Mouse (Mus musculus): ENCODE results near the gene Adamts9.
A peak's percentile ranks its signal among the peaks of the same experiment; 100 is the strongest.

Adamts9 gene

DNA sequence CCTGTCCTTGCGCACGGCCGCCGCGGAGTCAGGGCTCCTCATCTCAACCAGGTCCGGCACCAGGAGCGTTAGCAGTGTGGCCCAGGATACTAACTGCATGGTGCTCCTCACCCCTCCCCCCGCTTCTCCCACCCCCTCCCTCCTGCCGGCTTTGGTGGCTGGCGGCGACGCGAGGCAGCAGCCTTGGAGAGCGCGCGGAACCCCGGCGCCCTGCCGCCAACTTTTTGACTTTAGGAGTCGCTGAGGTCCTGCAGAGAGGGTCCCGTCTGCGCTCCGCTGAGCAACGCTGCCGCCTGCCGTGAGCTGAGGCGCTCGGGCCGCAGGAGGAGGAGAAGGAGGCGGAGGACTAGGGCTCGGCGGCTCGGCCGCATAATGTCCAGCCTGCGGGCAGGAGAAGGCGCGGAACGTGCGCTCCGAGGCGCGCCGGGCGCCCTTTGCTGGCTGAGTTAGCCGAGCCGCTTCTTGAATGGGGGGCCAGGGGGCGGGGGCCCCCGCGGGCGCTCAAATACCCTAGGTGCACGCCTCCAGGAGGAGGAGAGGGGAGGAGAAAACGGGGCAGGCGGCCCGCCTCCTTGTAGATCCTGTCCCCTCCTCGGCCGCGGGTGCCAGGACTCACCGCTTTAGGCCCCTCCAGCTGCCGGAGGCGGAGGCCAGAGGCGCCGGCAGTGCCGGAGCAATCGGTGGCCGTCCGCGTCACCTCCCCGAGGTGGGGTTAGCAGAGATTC is at the start of gene Adamts9:
Gene Adamts9 (minus strand): TSS at position 436 of the 725 bp plus-strand sequence.
- DNase-seq (ENCODE audit: low spot score) = peak; percentile 89

DNA sequence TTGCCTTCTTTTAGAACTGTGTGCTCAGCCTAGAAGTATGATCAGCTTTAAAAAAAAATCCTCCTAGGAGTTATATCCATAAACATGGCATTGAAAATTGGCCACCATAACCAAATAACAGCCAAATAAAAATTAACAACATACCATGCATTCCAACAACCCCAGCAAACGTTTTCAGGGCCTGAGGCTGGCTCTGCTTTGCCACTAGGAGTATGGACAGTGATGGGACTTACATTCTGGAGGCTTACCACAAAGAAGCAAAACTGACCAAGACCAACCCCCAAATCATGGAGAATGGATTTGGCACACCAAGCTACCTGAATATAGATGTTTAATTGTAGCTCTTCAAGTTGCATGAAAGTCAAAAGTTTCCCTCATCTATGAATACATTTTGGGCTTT is 48.3 kb upstream of the Adamts9 start:
- DNase-seq (ENCODE audit: low spot score) = no peak

DNA sequence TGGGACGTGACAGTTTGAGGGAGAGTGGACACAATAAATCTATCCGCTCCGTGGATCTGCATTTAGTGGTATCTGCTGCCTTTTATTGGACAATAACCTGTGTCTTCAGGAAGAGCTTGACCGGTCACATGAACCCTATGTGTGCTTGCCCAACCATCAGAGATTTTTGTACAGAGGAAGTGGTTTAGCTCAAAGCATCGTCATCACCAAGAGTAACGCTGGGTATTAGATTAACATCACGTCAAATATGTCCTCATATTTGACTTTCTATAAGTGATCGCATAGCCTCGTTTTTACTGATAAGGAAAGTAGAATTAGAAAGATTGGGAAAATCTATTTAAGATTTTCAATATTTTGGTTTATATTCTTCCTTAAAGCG is 45.3 kb upstream of the Adamts9 start:
- DNase-seq (ENCODE audit: low spot score) = no peak

DNA sequence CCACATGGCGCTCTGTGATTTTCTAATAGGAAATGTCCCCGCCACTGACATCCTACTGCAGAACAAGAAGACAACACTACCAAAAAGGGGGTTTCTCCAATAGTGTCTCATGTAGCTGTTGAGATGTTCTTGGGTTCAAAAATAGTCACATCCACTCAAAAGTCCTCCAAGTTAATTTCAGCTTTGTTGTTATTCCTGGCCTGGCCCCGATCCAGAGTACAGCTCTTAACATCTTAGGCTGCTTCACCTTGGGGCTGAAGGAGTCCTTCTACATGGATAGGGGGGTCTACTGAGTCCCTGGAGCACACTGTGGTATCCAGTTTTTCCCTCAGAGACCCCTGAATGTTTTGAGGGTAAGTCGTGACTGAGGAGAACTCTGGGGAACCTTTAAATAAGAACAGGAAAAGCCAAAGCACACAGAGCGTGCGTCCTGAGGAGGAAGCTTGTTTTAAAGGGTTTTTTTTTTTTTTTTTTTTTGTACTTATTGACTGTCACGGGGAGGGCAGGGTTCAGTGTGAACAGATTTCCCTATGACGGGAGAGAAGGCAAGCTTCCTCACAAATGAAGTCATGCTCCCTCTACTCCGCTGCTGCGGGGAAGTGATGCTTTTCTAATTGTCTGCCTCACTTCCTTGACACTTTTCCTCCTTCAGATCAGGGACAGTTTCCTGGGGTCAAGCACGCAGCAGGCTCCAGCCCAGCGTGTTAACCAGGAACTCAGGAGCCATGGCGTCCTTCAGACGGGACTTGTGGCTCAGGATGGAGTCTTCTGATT is 44.7 kb upstream of the Adamts9 start:
- DNase-seq (ENCODE audit: low spot score) = peak; percentile 39

DNA sequence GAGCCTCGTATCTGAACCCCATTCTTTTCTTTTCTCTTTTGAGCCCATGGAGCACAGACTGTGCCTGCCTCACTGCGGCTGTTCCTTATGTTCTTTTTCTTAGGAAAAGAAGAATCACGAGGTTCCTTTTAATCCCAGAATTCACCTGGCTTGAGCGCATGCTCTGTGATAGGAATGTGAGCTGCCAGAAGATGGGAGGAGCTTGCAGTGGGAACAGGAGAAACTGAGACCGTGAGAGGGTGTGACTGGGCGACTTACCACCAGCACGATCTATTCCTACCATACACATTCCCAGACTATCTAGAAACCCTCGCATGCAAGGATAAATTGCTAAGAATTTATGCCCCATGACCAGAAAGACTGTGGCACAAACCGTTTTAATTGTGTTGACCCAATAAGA is 44.1 kb upstream of the Adamts9 start:
- peak; percentile 19 for DNase-seq (ENCODE audit: low spot score)

DNA sequence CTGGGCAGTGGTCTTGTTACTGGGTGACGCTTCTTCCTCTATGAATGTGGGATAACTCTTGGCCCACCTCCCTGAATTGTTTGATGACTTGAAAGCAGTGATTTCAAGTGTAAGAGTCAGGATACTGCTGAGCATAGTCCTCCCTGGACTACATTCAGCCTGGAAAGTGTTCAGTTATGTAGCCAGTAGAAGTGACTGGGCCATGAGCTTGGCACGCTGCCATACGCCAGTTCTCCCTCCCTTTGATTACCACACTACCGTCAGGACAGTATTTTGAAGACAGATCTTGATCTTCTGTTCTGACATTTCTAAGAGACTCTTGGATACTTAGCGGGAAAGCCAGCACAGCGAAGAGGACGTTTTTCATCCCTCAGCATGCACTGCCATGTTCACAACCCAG is 40.1 kb upstream of the Adamts9 start:
- DNase-seq (ENCODE audit: low spot score) = peak; percentile 46

DNA sequence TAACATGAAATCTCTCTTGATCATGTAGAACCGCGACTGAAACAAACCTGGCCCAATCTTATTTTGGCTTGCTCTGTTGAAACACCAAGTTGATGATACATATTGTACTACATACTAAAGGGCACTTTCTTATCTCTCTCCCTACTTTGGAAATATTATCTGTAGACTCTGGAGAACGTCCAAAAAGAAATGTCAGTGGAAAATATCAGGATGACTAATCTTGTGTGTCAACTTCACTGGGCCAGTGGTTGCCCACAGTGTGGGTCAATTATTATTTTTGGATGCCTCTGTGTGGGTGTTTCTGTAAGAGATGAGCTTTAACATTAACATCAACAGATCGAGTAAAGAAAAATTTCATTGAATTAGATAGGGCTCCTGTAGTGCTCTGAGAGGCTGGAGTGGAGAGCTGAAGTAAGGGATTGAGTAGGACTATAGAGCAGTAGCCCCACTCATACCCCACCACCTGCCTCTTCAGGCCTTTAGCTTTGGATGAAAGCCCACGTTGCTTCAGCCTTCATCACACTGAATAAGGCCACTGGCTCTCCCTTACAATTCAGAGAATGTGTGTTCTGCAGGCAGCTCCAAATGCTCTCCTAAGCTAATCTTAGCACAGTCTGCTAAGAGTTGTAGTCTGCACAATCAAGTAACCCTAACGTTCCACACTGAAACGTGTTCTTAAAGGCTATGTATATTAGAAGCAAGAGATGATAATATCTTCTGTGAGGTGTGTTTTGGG is 38.3 kb upstream of the Adamts9 start:
- DNase-seq (ENCODE audit: low spot score) = no peak

DNA sequence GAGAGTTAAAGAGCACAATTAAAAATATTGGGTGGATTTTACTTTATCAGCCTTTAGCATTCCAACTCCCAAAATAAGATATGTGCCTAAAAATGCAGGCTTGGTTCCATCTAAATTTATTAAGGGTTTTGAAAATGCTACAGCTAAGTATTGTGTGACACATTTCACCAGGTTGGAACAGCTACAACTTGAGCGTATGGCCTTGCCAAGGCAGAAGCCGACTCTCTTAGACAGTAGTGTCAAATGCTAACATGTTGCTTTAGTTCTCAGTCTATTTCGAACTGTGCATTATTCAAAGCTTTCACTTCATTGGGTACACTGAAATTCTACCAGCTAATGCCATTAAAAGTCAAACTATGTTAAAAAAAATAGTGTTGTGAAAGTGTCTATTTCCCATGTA is 30.0 kb upstream of the Adamts9 start:
- DNase-seq (ENCODE audit: low spot score) = no peak

DNA sequence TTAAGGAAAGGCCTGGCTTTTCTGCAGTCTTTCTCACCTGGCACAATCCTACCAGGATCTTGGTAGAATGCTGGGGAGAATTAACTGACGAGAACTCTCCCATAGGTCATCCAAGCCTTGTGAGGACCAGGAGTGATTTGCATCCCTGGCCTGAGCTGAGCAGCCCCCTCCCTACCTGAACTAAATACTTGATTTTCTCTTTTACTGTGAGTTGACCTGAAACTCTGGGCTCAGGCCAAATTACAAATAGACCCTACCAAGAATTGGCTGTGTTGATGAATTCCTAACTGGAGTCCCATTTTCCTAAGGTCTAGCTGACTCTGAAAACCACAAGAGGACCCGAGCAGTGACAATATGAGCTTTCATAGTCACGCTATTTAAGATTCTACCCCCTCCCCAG is 25.4 kb upstream of the Adamts9 start:
- DNase-seq (ENCODE audit: low spot score) = no peak

DNA sequence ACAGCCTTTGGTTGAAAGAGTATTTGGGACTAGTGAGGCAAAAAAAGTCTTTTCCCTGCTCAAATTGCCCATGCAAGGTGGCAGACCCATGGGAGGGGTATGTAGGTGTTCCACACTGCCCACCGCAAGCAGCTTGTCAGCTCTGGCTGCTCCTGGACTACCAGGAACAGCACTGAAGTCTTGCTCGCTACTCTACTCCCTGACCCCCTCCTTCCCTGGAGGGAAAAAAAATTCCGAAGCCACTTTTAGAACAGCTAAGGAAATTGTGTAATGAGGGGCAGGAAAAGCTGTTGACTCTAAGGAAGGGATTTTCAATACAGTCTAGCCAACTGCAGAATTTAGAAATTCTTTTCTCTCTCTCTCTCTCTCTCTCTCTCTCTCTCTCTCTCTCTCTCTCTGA is 24.9 kb upstream of the Adamts9 start:
- DNase-seq (ENCODE audit: low spot score) = peak; percentile 66

DNA sequence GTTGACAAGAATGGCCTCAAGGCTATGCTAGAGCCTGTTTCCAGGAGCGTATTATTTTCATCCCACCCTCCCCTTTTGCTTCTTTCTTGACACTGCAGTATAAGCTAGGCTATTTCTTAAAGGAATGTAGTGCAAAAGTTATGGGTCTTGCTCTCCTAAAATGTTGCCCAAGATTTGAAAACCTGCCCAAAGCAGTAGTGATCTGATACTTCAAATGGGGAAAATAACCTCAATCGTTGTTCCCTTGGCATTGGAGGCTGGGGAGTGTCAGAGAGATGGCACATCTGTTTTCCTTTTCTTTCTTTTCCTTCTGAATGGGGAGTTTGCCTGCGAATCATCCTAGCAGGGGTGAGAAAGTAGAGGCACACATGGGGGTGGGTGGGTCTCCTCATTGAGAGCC is 19.7 kb upstream of the Adamts9 start:
- DNase-seq (ENCODE audit: low spot score) = peak; percentile 17

DNA sequence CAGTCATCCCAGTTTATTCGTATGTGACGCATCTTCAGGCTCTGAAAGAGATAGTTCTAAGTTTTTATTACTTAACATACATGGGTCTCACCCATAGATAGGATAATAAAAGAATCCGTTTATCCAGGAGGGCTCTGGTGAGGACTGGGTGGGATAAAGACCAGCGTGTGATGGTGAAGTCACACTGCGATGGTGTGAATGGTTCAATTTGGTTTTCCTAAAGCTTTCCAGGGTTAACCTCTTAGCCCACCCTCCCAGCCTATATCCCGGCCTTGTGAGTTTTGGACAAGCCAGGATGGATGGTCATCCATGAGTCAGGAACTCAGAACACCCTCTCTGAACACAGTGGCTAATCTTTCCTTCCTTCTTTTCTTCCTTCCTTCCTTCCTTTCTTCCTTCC is 17.7 kb upstream of the Adamts9 start:
- no peak for DNase-seq (ENCODE audit: low spot score)

DNA sequence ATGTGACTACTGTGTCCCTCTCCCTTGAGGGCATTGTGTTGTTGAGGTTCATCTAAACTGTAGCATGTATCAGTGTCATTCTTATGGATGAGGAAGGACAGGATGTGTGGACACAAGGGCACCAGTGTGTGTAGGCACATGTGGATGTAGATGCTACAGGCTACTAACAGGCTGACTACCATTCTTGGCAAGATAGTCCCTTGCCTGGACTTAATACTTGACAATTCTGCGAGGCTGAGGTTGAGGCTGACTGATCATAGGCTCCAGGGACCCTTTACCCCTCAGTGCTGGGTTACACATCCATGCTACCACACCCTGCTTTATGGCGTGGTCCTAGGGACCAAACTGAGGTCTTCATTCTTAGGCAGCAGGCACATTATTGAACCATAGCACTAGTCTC is 16.1 kb upstream of the Adamts9 start:
- DNase-seq (ENCODE audit: low spot score) = no peak

DNA sequence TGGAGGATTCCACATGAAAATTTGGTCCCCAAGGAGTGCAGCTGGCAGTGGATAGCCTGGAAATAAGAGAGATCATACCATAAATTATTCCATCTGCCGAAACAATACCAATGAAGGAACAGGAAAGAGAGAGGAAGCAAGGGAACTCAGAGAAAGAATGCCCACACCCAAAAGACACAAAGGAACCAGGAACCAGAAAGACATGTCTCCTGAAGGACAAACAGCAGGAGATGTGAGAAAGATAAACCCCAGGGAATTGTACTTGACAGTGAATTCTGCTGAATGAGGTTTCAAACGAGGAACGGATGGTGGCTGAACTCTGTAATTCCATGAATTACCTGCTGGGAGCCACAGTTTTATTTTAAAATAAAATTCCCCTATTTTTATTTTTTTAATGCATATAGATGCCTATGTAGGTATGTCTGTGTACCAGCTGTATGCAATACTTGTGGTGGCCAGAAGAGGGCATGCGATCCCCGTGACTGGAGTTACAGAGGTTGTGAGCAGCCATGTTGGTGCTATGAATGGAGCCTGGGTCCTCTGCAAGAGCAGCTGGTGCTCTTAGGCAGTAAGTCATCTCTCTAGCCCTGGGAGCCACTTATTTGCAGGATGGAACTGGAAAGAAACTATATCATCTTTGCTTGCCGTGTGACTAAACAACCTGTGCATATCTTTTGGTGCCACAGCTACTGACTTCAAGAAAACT is 4.2 kb upstream of the Adamts9 start:
- no peak for DNase-seq (ENCODE audit: low spot score)

DNA sequence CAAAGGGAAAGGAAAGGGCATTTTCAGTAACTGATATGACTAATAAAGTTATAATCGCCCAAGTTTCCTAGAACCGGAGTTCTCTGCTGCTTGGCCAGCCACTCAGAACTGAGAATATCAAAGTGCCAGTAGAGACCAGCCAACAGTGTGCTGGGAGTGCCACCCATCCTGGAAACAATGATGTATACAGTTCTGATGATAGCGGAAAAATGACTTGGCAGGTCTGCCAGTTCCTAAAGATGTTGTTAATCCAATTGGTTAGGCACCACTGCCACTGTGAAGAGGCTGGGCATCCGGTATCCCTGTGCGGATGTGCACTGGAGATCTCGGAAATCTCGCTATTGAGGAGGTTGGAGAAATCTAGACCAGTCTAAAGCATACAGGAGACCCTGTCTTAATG is 1.4 kb upstream of the Adamts9 start:
- peak; percentile 76 for DNase-seq (ENCODE audit: low spot score)

DNA sequence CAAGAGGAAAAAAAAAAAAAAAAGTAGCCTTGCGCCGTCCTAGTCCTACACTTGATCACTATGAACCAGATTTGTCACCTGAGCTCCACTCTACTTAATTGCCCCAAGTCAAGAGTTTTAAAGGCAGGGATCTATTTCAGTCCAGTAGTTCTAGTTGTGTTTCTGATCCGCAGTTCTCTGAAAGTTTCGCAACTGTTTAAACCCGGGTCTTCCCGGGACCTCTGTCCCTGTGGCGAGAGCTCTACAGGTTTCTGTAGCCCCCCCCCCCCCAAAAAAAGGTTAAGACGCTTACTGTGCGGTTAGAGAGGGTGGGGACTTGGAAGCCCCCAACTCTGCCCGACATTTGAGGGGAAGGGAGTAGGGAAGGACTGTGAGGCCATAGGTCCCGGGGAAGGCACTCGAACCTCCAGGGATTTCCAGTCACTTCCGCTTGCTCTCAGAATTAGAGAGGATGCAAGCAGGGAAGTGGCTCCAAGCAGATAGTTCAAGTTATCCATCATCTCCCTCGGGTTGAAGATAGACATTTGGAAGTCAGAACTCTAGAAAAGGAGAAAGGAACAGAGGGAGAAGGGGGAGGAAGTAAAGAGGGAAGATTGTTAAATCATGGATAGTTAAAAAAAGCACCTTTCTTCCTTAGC is 875 bp upstream of the Adamts9 start:
- DNase-seq (ENCODE audit: low spot score) = no peak

DNA sequence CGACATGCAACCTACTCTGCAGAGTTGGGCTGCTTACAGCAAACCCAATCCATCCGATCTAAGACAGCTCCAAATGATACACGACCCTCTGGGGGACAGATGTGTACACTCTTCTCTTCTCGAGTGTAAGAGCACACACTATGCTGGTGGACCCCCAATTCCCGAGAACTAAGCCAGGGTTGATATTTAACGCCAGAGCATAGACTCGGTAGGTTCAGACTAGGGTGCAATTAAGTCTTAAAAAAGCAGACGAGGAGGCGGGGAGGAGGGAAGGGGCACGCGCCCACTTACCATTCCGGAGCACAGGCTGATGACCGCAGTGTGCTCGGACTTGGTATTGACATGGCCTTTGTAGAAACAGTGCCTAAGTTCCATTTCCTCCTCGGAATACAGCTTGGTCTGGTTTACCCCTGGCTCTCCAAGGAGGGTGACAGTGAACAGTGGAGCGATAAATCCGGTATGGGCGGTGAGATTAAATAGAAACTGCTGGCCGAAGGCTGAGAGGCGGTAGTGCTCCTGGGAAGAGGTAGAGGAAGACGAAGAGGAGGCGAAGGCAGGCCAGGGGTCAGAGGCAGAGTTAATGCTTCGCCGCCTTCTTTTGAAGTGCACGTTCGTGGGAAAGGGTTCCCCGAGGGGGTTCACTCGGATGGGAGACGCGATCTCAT is 1.4 kb downstream of the Adamts9 start:
- DNase-seq (ENCODE audit: low spot score) = no peak

DNA sequence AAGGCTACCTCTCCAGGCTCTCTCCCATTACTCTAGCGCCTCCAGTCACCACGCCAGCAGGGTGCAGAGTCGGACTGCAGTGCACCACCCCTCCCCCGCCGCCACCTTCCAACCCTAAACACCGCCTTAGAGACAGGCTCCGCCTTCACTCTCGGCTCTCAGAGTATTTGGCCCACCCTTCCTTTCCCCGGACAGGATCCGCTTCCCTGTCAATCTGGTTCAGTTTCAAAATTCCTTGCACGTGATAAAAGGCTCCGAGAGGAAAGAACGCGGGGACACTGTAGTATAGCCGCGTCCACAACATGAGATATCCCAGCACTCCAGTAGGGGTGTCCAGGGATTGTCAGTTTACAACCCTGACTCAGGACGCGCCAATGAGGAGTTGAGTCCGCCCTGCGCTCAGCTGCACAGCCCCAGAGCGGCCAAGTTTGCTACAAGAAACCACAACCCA is 2.0 kb downstream of the Adamts9 start:
- DNase-seq (ENCODE audit: low spot score) = peak; percentile 95

DNA sequence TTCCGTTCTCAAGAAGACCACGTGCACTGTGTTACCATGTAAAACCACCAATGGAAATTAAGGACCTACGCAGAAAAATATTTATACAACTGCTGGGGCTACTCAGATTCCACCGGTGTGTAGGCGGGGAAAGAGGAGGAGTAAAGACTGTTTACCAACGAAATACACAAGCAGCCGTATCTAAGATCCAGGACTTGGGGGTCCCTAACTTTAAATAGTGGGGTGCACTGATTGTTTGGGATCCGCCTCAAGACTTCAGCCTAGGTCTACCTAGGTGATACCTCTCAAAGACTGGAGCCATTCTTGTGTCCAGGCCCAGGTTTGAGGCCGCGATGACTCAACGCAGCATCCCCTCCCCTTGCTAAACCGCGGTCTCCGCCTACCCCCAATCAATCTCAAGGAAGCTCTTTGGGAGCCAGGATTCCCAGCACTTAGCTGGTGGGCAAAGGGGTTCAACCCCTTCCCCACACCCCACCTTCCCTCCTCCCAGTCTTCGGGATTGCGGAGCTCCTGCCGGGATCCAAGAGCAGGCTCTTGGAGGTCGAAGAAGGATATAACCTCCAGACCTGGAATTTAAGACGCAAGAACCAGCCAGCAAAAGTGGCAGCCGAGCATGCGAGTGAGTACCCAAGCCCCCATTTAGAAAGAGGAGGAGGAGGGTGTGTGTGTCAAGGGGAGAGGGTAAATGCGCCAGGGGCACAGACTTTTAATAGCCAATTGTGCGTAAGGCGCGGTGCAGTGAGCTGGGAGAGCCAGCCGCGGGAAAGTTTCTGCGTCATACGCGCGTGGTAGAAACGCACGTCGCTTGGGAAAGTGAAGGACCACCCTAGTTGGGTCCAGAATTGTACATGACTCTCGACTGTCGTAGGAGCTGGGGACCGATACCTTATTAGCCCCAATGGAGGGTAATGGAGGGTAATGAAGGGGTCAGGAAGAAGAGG is 2.8 kb downstream of the Adamts9 start:
- DNase-seq (ENCODE audit: low spot score) = peak; percentile 76

DNA sequence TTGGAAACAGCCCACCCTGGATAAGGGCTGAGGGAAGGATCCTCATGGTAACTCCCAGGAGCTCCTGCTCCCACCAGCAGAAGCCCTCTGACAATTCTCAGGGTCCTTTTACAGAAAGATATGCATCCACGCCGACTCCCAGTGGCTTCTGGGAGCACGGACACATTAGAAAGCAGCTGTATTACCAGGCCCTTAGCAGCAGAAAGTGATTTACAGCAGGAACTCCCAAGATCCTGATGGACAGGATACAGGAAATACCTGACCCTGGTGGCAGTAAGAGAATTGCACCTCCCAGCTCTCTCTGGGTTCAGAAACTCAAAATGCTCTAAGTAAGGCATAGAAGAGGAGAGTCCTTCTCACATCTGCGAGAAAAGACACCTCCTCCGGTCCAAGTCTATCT is 15.0 kb downstream of the Adamts9 start:
- DNase-seq (ENCODE audit: low spot score) = no peak

All from lung, postnatal 25 days (tissue).